Mouse (Mus musculus) megakaryocyte, embryonic 14.5 days (primary cell): ENCODE results near the gene Ermard.
"Not testable (repeated sequence)": the region's sequence is repeated elsewhere in the genome, so short reads cannot be mapped to it uniquely, and the experiment has no call there.

Experiments
- FLI1 ChIP-seq: IDR thresholded peaks from 2 replicates; pipeline ENCODE4 v1.6.1; 2012; ENCODE audit warnings: low read length, inconsistent platforms, mixed read lengths
- GATA1 ChIP-seq: IDR thresholded peaks from 3 replicates; pipeline ENCODE4 v1.6.1; 2012; ENCODE audit warnings: mixed read lengths, low read length, inconsistent platforms, borderline replicate concordance

DNA sequence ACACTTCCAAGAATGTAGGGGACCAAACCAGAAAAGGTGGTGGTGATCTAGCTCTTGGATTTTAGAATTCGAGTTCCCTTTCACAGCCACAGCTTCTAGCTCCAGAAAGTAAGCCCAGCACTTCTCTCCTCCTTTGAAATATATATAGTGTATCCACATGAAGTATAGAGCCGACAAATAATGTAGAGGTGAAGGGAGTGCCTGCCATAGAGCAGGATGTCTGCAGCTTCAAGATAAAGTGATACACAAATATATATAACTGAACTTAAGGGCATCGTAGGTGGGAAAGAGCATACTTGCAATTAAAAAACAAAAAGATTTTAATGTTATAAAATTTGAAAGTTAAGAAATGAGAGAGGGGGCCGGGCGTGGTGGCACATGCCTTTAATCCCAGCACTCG is 15.5 kb upstream of the Ermard start:
- not testable (repeated sequence) for TF ChIP-seq GATA1, FLI1
